Mouse (Mus musculus): ENCODE measurements around the gene Slc50a1.

The Slc50a1 gene

DNA sequence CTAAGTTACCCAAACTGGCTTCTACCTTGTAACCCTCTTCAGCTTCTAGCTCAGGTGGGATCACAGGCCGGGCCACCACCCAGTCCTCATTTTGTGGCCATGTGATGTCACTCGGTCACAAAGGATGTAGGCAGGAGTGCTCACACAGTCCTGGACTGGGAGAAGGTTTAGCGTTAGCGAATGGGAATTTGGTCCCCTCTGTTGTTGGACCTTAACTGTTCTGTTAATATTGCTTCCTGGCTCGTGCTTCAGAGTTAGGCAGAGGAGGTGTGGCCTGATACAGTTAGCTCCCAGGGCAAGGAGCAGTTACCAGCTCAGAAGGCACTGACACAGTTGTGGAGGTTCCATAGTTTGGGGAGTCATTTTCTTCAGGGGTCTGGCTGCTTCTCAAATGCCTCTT lies 23.8 kb upstream of the Slc50a1 start:
- DNase-seq (ENCODE audit: low read depth, low spot score): no peak

DNA sequence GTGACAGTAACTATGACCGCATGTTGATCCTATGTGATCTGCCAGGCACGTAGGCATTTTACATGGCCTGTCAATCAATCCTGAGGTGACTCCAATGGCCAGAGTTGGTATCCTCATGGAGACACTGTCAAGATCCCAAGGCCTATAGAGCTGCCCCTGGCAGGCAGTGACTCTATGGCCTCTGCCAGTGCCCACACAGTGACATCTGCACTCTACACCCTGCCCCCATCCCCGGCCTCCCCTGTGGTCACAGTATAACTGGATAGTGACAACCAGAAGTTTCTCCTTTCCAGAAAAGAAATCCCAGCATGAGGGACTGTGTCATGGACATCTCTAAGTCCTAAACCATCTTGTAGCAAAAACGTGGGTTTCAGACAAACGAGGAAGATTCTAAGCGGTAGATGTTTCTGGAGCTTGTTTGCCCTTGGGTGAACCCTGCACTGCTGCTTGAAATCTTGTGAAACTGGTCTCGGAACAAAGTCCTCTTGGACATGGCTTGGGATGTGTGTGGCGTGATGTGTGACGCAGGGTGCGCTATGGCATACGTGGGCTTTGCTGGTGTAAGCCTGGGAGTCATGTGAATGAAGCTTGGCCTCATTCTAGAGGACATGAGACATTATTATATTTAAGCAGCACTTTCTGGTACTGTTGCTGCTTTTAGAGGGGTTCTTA lies 23.0 kb upstream of the Slc50a1 start:
- DNase-seq (ENCODE audit: low read depth, low spot score): no peak

DNA sequence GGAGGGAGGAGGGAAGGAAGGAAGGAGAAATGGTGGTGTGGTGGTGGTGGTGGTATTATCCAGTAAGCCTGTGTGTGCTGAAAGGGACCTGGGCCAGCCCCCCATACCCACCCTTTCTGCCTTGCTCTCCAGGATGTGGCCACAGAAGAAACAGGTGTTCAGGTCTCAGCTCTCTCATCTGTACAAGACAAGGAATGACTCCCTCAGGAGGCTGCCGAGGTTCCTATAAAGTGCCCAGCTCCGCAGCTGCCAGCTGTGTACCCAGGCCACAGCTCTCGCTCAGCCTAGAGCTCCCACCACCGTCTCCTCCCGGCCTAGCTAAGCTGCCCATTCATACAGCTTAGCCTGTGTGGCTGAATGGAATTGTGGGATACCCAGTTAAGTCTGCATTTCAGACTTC lies 21.9 kb upstream of the Slc50a1 start:
- no peak for DNase-seq (ENCODE audit: low read depth, low spot score)

DNA sequence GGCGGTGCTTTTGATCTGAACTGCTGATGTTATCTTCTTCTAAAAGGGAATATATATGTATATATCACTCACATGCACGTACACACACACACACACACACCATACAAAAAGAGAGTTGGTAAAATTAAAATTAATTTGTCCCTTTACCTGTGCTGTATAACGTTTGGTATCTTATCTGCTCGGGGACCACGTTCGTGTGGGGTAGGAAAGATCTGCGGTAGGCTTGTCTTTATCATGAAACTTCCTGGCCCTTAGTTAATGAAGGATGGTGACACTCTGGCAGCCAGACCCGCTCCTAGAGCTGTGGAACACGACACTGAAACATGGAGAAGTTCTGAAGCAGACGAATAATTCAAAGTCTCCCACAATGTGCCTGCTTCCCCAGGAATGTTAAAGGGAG lies 21.5 kb upstream of the Slc50a1 start:
- DNase-seq (ENCODE audit: low read depth, low spot score): no peak

DNA sequence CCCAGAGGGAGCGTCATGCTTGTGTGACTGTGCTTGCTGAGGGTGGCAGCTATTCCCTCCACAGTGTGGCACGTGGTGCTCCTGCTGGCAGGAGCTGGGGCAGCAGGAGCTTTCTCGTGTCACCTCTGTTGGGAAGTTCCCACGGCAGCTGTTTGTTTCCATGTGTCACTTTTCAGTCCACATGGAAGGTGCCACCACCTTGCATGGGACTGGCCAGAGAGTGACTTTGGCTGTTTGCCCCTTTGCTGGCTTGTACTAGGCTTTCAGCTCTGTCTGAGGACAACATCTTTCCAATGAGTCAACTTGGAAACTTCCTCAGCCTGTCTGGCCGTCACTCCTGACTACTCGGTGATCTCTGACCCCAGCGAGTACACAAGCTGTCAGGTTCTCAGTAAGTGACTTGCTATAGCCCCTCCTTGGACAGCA lies 18.1 kb upstream of the Slc50a1 start:
- DNase-seq (ENCODE audit: low read depth, low spot score): no peak

DNA sequence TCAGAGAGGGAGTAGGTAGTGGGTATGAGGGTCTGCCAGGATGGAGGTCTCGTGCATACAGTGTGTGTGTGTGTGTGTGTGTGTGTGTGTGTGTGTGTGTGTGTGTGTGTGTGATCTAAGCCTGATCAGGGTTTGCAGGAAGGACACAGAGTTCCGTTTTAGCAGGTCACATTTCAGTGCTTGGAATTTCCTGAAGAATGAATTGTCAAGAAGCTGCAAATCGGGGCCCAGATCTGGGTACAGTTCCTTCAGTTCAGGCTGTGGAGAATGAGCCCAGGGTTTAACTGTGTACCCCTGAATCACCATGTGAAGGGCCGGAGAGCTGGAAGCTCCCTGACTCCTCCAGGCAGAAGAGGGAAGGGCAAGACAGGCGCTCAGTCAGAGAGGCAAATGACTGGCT lies 16.9 kb upstream of the Slc50a1 start:
- no peak for DNase-seq (ENCODE audit: low read depth, low spot score)

DNA sequence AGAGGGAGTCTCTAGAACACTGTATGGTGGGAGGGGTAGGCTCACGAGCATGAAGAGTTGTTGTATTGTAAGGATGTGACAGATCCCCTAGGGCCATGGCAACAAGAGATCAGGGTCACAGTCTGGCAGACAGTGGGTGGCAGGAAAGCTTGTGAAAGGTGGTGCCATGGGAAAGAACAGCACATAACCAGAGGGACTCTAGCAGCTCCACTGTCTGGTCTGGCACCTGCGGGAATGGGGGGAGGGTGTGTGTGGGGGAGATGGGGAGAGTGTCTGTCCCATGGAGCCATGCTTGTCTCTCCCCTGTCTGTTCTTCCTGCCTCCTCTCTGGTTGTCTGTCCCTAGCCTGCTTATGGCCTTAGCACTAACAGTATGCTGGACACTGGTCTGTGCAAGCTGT lies 15.2 kb upstream of the Slc50a1 start:
- DNase-seq (ENCODE audit: low read depth, low spot score): no peak

DNA sequence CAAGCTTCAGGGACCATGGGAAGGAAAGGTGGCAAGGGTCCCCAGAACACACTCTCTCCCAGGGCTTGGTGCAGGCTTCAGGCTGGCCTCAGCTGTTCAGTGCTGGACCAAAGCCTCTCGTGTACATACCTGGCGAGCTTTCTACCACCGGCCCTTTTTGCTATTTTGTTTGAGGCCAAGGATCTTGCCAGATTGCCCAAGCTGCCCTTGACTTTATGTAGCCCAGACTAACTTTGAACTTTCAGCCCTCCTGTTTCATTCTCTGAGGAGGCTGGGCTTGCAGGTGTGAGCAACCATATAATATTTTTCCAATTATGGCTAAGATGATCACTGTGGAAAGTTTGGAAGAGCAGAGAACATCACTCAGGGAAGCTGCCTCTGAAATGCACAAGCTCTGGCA lies 13.9 kb upstream of the Slc50a1 start:
- DNase-seq (ENCODE audit: low read depth, low spot score): no peak

DNA sequence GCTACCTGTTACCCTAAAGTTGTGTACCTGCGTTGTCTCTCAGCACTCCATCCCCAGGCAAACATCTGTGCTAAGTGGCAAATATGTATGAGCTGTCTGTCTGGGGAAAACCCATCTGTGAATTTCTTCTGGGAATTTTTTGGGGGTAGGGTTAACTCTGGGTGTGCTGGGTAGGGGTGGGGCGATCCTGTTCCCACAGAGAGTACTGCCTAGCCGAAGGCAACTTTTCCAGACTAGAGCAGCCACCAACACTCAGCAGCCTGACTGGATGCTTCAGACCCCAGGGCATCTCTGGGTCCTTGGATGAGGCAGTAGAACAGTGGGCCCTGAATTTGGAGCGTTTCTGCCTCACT lies 11.9 kb upstream of the Slc50a1 start:
- no peak for DNase-seq (ENCODE audit: low read depth, low spot score)

DNA sequence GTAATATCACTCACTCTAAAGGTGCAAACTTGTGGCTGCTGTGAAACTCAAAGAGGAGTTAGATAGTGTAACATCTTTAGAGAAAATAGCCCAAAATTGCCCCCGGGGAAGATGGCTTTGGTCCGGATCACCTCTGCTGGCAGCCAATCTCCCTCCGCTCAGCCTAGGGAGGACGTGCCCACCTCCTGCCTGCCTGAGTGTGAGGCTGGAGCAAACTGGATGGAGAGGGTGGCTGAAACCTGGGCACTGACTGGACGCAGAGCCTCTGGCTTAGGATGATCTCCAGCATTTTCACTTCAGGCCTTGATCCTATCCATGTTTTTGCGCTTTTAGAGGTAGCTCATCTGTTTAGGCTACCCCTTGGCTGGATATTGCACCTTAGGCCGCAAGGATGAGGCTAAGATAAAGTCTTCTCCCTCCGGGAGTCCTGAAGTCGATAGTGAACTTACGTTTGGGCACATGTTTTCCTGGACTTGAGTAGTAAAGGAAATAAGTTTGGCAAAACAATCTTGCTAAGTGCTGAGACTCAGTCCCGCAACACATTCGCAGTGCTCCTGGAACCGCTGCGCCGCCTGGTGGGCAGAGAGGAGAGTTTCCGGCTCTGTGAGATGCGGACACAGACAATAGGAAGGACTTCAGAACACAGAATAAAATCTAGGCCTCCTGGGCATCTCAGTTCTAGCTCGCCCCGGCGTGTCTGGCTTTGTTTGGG lies 11.4 kb upstream of the Slc50a1 start:
- DNase-seq (ENCODE audit: low read depth, low spot score): peak; percentile 87

DNA sequence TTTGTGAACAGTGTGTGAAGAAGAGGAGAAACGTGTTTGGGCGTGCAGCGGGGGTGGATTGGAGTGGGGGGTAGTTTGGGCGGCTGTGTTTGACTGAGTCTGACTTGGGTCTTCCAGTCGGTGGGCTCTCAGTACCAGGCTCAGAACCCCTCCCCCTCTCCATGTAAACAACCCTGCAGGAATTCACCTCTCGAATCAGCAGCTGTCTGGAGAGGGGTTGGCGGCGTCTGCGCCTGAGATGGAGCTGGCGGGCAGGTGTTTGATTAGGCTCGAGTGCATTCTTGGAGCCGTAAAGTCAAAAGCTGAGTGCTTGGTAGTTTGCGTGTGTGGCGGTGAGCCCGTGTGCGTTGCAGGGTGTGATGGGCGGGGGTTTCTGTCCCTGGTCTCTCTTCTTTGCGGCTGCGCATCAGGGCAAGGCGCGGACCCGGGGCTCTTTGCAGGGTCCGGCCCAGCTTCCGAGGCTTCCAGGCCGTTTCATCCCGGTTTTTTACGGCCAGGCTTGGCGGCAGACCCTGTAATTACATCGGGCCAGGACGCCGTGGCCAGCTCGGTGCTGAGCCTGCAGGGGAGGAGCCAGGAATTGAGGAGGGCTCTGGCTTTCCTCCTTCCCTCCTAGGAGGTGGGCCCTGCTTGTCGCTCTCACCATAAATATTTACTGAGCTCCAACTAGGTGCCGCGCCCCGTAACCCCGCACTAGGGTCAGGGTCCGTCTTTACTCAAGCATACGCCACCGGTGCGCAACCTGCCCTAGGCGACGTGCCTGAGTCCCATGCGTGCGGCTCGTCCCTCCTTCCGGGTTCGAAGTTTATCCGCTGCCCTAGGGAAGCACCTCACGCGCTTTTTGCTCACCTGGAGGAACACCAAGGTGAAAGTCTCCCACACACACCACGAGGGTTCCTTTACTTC lies 10.5 kb upstream of the Slc50a1 start, which contains the start of gene Efna1:
Gene Efna1, minus strand, starts transcription at position 537 of the 906 bp plus-strand sequence.
- peak; percentile 72 for DNase-seq (ENCODE audit: low read depth, low spot score)

DNA sequence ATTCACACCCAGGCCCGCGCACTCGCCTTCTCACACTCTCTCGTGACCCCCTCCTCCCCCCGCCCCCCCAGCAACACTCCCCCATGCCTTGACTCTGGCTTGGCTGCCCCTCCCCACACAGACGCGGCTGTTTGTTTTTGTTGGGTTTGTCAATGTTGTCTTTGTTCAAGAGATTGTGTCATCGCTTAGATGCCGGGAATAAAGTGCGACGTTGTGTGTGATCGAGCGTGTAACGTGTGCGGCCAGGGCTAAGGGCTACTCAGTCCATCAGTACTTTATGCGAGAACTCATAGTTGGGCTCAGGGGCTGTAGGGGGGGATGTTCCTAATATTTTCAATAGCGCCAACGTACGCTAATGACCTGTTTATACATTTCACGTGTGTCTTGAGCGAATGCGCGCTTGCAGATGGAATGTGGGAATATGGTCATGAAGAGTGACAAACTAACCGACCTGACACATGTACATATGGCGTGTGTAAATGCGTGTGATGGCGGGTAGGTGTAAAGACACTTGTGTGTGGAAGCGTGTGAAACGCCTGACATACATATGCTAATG lies 9.8 kb upstream of the Slc50a1 start:
- DNase-seq (ENCODE audit: low read depth, low spot score): peak; percentile 59

DNA sequence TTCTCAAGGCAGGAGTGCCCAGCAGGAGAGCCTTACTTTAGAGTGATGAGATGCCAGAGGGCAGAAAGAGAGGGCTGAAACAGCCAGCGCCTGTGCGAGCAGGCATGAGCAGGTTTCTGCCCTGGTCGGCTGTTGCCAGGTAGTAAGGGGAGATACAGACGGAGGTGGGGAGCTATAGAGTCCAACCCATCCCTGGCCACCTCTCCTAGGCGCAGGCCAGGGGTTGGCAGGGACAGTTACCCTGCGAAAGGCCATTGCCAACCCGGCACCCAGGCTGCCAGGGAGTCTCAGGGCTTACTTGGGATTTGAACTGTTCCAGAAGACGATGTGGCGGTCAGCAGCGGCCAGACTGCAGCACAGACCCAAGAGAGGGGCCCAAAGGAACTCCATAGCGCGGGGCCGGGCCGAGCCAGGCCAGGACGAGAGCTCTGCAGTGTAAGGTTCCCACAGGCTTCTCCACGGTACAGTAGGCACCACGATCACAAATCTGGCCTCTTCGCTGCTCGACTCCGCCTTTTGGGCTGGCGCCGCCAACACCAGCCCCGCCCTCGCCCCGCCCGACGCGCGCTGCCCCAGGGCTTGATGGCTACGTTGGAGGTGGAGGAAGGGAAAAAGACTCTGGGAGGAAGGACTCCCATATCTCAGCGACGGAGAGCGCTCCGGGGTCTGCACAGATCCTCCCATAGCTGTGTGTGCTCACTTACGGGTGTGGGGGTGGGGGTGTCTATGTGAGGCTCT lies 9.0 kb upstream of the Slc50a1 start:
- peak; percentile 87 for DNase-seq (ENCODE audit: low read depth, low spot score)

DNA sequence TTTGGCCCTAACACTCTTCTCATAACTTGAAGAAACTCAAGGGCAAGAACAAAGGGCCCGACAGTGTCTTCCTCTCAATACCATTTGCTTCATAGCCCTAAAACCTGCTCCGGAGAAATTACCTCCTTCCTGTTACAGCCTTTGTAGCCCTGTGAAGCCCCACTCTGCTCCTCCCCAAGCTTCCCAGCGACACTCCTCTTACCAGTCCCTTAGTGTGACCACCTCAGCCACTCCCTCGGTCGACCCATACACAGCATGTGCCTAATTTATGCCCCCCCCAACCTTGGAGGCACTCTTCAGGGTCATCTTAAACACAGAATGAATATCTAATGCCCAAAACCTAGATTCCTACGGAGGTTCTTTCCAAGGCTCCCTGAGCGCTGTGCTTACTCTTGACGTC lies 8.3 kb upstream of the Slc50a1 start:
- DNase-seq (ENCODE audit: low read depth, low spot score): no peak

DNA sequence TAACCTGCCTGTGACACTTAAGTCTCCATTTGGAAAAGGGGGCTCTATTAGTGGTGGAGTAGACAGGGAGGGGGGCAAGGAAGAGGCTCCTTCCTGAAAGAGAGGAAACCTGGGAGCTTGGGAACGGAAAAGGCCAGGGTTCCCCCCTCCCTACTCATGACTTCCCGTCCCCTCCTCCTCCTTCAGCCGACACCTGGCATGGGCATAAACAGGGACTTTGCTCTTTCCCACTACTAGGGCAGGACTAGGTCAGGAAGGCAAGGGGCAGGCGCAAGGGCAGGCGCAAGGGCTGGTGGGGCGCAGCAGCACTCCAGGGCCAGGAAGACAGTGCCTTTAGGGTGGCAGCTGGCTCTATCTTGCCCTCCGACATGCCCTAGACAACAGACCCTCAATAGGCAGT lies 7.7 kb upstream of the Slc50a1 start:
- DNase-seq (ENCODE audit: low read depth, low spot score): no peak

DNA sequence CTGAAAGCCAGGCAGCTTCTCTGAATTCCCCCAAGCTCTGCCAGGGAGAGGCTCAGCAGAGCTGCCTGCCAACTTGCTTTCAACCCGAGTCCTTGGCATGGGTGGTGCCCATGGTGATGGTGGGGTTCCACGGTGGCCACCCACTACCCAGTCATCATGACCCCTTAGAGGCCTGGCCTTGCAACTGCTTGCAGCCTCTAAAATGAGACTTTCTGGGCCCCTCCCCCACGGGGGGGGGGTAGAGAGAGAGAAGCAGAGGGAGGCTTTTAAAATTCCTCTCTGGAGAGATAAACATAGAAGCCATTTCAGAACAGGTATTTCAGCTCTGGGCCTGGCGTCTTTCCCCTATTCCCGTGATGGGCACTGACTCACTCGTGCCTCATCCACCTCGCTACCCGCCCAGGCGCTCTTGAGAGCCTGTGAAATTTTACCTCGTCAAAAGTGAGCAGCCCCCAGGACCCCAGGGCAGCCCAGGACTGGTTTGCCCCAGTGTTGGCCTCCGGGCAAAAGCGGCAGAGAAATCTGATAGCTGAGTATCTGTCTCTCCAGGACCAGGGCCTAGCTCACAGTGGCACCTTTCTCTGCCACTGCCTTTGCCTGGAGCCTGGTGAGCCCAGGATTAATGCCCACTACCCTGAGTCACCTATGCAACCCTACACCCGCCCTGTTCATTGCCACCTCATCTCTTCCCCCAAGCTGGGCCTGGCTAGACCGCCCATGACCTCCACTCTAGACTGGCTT lies 7.1 kb upstream of the Slc50a1 start:
- no peak for DNase-seq (ENCODE audit: low read depth, low spot score)

DNA sequence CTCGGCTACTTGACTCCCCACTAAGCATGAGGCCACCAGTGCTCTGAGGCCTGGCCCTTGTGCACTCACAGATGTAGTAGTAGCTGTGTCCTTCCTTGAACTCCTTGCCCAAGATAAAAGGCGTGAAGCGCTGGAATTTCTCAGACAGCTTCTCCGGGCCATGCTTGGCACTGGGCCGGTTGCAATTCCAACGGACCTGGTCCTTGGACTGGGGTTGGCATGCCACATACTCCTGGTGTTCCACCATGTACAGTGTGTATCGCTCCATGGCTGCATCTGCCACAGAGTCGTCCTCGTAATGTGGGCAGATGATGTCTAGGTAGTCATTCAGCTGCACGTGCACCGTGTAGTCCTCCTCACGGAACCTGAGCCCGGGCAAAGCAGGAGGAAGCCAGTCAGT lies 5.7 kb upstream of the Slc50a1 start:
- no peak for DNase-seq (ENCODE audit: low read depth, low spot score)

DNA sequence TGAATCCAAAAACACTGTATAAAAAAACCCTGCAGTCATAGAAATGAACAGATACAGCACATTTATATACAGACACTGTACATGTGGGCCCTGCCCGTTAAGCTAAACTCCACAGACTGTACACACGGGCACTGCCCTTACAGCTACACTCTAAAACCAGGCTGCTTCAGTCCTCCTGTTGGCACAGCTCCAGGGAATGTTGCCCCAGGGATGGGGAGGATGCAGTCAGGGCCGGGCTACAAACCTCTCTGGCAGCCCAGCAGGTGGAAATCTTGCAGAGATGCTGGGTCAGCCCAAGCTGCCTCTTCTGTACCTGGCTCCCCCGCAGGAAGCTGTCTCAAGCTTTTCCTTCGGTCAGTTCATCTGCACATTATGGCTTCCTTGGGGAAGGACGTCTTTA lies 1.4 kb upstream of the Slc50a1 start:
- DNase-seq (ENCODE audit: low read depth, low spot score): no peak

DNA sequence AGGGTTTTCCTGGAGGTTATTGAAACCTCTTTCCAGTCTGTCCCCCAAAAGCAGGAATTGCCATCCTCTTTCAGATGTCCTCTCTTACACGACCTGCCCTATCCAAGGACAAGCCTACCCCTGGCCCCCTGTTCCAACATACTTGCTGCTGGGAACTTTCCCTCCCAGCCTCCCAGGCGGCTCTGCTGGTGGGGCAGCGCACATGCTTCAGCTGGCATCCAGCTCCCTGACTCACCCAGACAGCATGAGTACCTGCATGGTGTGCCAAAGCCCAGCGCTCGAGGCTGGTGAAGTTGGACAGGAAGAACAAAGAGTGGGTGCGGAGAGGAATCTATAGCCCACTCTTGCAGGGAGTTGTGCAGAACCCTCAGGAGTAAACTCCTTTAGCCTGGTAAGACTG lies 521 bp upstream of the Slc50a1 start:
- no peak for DNase-seq (ENCODE audit: low read depth, low spot score)

DNA sequence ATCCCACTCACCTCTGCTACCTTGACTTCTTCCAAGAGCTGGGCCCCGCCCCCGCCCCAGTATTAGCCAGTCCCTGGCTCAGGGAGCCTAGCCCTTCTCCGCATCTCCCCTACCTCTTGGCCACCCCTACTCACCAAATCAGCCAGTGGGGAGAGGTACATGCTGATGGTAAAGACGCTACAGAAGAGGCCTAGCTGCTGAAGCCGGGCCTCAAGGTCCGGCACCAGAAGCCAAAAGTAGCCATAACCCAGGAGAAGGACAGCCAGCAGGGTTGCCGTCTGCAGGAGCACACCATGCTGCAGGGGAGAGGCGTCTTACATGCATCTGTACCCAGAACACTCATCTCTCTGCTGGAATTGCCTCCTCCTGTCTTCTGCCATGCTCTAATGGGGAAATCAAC lies 1.5 kb downstream of the Slc50a1 start:
- DNase-seq (ENCODE audit: low read depth, low spot score): no peak

DNA sequence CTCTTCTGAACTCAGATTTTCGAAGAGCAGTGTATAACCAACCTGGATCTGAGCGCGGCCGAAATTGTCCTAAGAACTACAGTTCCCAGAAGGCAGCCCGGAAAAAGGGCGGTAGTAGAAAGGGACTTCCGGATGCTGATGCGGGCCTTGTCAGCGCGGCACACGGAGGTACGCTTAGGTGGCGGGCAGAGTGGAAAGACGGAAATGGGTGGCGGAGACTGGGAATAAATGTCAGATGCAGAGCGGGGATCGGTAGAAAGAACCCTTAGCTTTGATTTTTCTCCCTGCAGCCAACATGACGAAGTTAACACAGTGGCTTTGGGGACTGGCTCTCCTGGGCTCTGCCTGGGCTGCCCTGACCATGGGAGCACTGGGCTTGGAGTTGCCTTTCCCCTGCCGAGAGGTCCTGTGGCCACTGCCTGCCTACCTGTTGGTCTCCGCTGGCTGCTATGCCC lies 3.9 kb downstream of the Slc50a1 start:
- DNase-seq (ENCODE audit: low read depth, low spot score): peak; percentile 90
